ENCODE assay signal across 25 mouse cellular contexts in the genomic region with DNA sequence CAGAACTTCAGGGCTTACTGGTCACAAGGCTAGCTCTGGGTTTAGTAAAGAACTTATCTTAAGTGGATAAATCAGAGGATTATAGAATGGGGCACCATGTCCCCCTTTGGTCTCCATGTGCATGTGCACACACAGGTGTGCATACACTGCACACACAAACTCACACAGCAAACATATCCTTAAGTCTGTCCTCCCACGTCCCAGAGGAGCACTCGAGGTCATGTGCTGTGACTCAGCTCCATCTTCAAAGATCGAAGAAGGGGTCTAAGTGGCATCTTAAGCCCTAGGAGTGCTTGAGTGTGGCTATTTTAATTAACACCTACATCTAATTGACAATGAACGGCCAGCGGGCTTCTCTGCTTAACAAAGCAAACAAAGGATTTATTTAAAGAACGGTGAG.
A peak's percentile ranks its signal among the peaks of the same experiment; 100 is the strongest.
DNase-seq lines count a peak whose midpoint lies in the region; ATAC-seq lines count a peak whose summit lies in the region.
"Had no signal": no experiment of that assay in that cellular context is flagged by ENCODE, and none has a peak within 500 bp of the region (broad histone marks: within the 10 kb centered on the region; RNA-seq: fewer than 3 reads in every experiment).

No protein-coding gene starts in this region.

- H3K27ac ChIP-seq in hindbrain, embryonic 13.5 days = 0 out of 2 replicates have a peak overlapping the region, but pooled peaks have one; percentile 71
- H3K27ac ChIP-seq in hindbrain, embryonic 16.5 days (ENCODE audit: low read depth, low read length) = no peak overlapping the region
- no peak overlapping the region for H3K27ac ChIP-seq in midbrain, embryonic 11.5 days (ENCODE audit: low read depth, low read length)
- no peak overlapping the region for H3K27ac ChIP-seq in midbrain, embryonic 15.5 days
- H3K27ac ChIP-seq in neural tube, embryonic 13.5 days (replicated peaks) = peak overlapping the region; percentile 72
- H3K27ac ChIP-seq in neural tube, embryonic 15.5 days (replicated peaks) = no peak overlapping the region
- H3K27ac ChIP-seq: embryonic facial prominence, embryonic 12.5 days; embryonic facial prominence, embryonic 15.5 days; heart, adult 2 months; heart, embryonic 10.5 days; heart, embryonic 13.5 days had no signal

- H3K4me1 ChIP-seq in hindbrain, embryonic 13.5 days (replicated peaks) = peaks cover 11% of the 10 kb centered on the region
- peaks cover 10% of the 10 kb centered on the region for H3K4me1 ChIP-seq in hindbrain, embryonic 16.5 days (ENCODE audit: control insufficient read depth, insufficient read depth, low read depth, low read length)
- peaks cover 4% of the 10 kb centered on the region for H3K4me1 ChIP-seq in midbrain, embryonic 11.5 days (ENCODE audit: control insufficient read depth, insufficient read depth, low read length)
- H3K4me1 ChIP-seq in midbrain, embryonic 15.5 days = peaks cover 8% of the 10 kb centered on the region
- peaks cover 16% of the 10 kb centered on the region for H3K4me1 ChIP-seq in neural tube, embryonic 13.5 days (replicated peaks)
- peaks cover 12% of the 10 kb centered on the region for H3K4me1 ChIP-seq in neural tube, embryonic 15.5 days
- H3K4me1 ChIP-seq: heart, embryonic 10.5 days; heart, embryonic 13.5 days had no signal

- no peak for DNase-seq in midbrain, embryonic 11.5 days (ENCODE audit: low spot score, missing footprints)
- DNase-seq: adrenal gland, adult 2 months; adrenal gland, postnatal 14 days; cerebellum, adult 11 months; cerebellum, adult 2 months; cerebellum, adult 9-11 months; cerebellum, postnatal 25 days; gastrocnemius, postnatal 10 days; gastrocnemius, postnatal 36 days; heart, adult 2 months; heart, postnatal 14 days; heart, postnatal 4 days had no signal

- no peaks in the 10 kb centered on the region for H3K9me3 ChIP-seq in hindbrain, embryonic 13.5 days
- no peaks in the 10 kb centered on the region for H3K9me3 ChIP-seq in hindbrain, embryonic 16.5 days (ENCODE audit: control insufficient read depth, low read length)
- no peaks in the 10 kb centered on the region for H3K9me3 ChIP-seq in midbrain, embryonic 11.5 days (ENCODE audit: control insufficient read depth, low read length)
- no peaks in the 10 kb centered on the region for H3K9me3 ChIP-seq in midbrain, embryonic 15.5 days
- H3K9me3 ChIP-seq in neural tube, embryonic 13.5 days = no peaks in the 10 kb centered on the region
- no peaks in the 10 kb centered on the region for H3K9me3 ChIP-seq in neural tube, embryonic 15.5 days (replicated peaks)
- H3K9me3 ChIP-seq: embryonic facial prominence, embryonic 12.5 days; embryonic facial prominence, embryonic 15.5 days; forebrain, embryonic 12.5 days; heart, embryonic 10.5 days; heart, embryonic 13.5 days; hindbrain, embryonic 15.5 days had no signal

- no peak overlapping the region for H3K4me3 ChIP-seq in hindbrain, embryonic 13.5 days
- no peak overlapping the region for H3K4me3 ChIP-seq in hindbrain, embryonic 16.5 days (ENCODE audit: low read length)
- no peak overlapping the region for H3K4me3 ChIP-seq in midbrain, embryonic 11.5 days (ENCODE audit: low read depth, low read length)
- H3K4me3 ChIP-seq in midbrain, embryonic 15.5 days = no peak overlapping the region
- no peak overlapping the region for H3K4me3 ChIP-seq in neural tube, embryonic 13.5 days
- no peak overlapping the region for H3K4me3 ChIP-seq in neural tube, embryonic 15.5 days (replicated peaks)
- H3K4me3 ChIP-seq: heart, adult 2 months; heart, embryonic 10.5 days; heart, embryonic 13.5 days had no signal

- WGBS in hindbrain, embryonic 13.5 days = 63% methylated on average over 6 of the region's 6 CpGs
- 54% methylated on average over 6 of the region's 6 CpGs for WGBS in hindbrain, embryonic 16.5 days
- WGBS in midbrain, embryonic 11.5 days = 64% methylated on average over 6 of the region's 6 CpGs
- WGBS in midbrain, embryonic 15.5 days = 51% methylated on average over 6 of the region's 6 CpGs
- WGBS in neural tube, embryonic 13.5 days = 54% methylated on average over 6 of the region's 6 CpGs
- WGBS in neural tube, embryonic 15.5 days = 48% methylated on average over 6 of the region's 6 CpGs

- ATAC-seq in hindbrain, embryonic 13.5 days (ENCODE audit: low FRiP score) = no peak
- no peak; the same call in 1 of the 2 replicates for ATAC-seq in hindbrain, embryonic 16.5 days
- ATAC-seq in midbrain, embryonic 11.5 days (ENCODE audit: low FRiP score) = peak; percentile 50; the same call in 1 of the 2 replicates
- no peak for ATAC-seq in midbrain, embryonic 15.5 days (replicated peaks)
- ATAC-seq in neural tube, embryonic 13.5 days (ENCODE audit: low read depth) = peak; percentile 64; the same call in 1 of the 2 replicates
- 0 out of 2 replicates have a peak, but pooled peaks have one; percentile 28 for ATAC-seq in neural tube, embryonic 15.5 days (ENCODE audit: low FRiP score)
- ATAC-seq: CD4-positive, CD25-positive, alpha-beta regulatory T cell, adult 4 months; inflammation-experienced regulatory T-cells, adult 6 months had no signal

- no peak overlapping the region for H3K9ac ChIP-seq in hindbrain, embryonic 13.5 days
- H3K9ac ChIP-seq in hindbrain, embryonic 16.5 days (ENCODE audit: low read depth, low read length) = no peak overlapping the region
- H3K9ac ChIP-seq in midbrain, embryonic 11.5 days (ENCODE audit: low read length) = no peak overlapping the region
- no peak overlapping the region for H3K9ac ChIP-seq in midbrain, embryonic 15.5 days
- no peak overlapping the region for H3K9ac ChIP-seq in neural tube, embryonic 13.5 days
- no peak overlapping the region for H3K9ac ChIP-seq in neural tube, embryonic 15.5 days (replicated peaks)
- H3K9ac ChIP-seq: embryonic facial prominence, embryonic 15.5 days; forebrain, embryonic 12.5 days; heart, embryonic 13.5 days had no signal

- H3K27me3 ChIP-seq in hindbrain, embryonic 13.5 days = no peaks in the 10 kb centered on the region
- no peaks in the 10 kb centered on the region for H3K27me3 ChIP-seq in hindbrain, embryonic 16.5 days (replicated peaks; ENCODE audit: control insufficient read depth, insufficient read depth, low read length)
- no peaks in the 10 kb centered on the region for H3K27me3 ChIP-seq in midbrain, embryonic 11.5 days (ENCODE audit: control insufficient read depth, insufficient read depth, low read length)
- no peaks in the 10 kb centered on the region for H3K27me3 ChIP-seq in midbrain, embryonic 15.5 days (replicated peaks)
- H3K27me3 ChIP-seq in neural tube, embryonic 13.5 days = no peaks in the 10 kb centered on the region
- no peaks in the 10 kb centered on the region for H3K27me3 ChIP-seq in neural tube, embryonic 15.5 days (replicated peaks)
- H3K27me3 ChIP-seq: embryonic facial prominence, embryonic 12.5 days; embryonic facial prominence, embryonic 15.5 days; forebrain, embryonic 12.5 days; hindbrain, embryonic 15.5 days had no signal

- H3K4me2 ChIP-seq in hindbrain, embryonic 13.5 days = no peak overlapping the region
- no peak overlapping the region for H3K4me2 ChIP-seq in hindbrain, embryonic 16.5 days (ENCODE audit: low read length)
- H3K4me2 ChIP-seq in midbrain, embryonic 11.5 days = no peak overlapping the region
- no peak overlapping the region for H3K4me2 ChIP-seq in midbrain, embryonic 15.5 days
- no peak overlapping the region for H3K4me2 ChIP-seq in neural tube, embryonic 13.5 days
- no peak overlapping the region for H3K4me2 ChIP-seq in neural tube, embryonic 15.5 days

- no peaks in the 10 kb centered on the region for H3K36me3 ChIP-seq in hindbrain, embryonic 13.5 days
- H3K36me3 ChIP-seq in hindbrain, embryonic 16.5 days (ENCODE audit: control insufficient read depth, insufficient read depth, low read length) = no peaks in the 10 kb centered on the region
- H3K36me3 ChIP-seq in midbrain, embryonic 11.5 days (ENCODE audit: control insufficient read depth, insufficient read depth, low read length) = no peaks in the 10 kb centered on the region
- H3K36me3 ChIP-seq in midbrain, embryonic 15.5 days (replicated peaks) = no peaks in the 10 kb centered on the region
- H3K36me3 ChIP-seq in neural tube, embryonic 13.5 days = no peaks in the 10 kb centered on the region
- H3K36me3 ChIP-seq in neural tube, embryonic 15.5 days = no peaks in the 10 kb centered on the region
- H3K36me3 ChIP-seq: embryonic facial prominence, embryonic 12.5 days; embryonic facial prominence, embryonic 15.5 days; forebrain, embryonic 12.5 days; heart, embryonic 10.5 days; heart, embryonic 13.5 days; hindbrain, embryonic 15.5 days had no signal

Comparison
In these comparisons a context has a peak if more than half of its experiments do, and no peak if none do; other contexts are left out.
1. ATAC-seq: peak in midbrain, embryonic 11.5 days (single experiment), neural tube, embryonic 13.5 days (single experiment) and neural tube, embryonic 15.5 days (single experiment); none in hindbrain, embryonic 13.5 days (single experiment), hindbrain, embryonic 16.5 days (single experiment) and midbrain, embryonic 15.5 days (single experiment).
2. H3K27ac ChIP-seq: peak in hindbrain, embryonic 13.5 days (single experiment) and neural tube, embryonic 13.5 days (single experiment); none in hindbrain, embryonic 16.5 days (single experiment), midbrain, embryonic 11.5 days (single experiment), midbrain, embryonic 15.5 days (single experiment) and neural tube, embryonic 15.5 days (single experiment).